Mouse (Mus musculus): ENCODE results near the gene Armc3.

Armc3 gene

GRCm38 (mm10) chr2:19198452-19199365 lies at the start of gene Armc3:
Gene Armc3, plus strand, starts transcription at chr2:19199302.
- no peak for DNase-seq (ENCODE audit: low read depth)

- DNase-seq (ENCODE audit: low read depth), result no peak
Observed at GRCm38 (mm10) chr2:19152687-19153086, 46.4 kb upstream of the Armc3 start.

DNA sequence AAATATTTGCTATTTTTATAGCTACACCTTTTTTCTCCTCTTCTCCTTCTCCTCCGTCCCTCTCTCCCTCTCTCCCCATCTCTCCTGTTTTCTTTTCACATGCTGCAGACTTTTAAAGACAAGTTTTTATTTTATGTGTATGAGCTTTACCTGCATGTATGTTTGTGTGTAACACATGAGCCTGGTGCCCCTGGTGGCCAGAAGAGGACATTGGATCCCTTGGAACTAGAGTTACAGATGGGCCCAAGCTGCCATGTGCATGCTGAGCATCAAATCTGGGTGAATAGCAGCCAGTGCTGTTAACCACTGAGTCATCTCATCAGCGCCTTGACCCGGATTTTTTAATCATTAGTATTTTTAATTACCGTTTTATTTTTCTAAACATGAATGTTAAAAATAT lies 42.9 kb upstream of the Armc3 start:
- DNase-seq (ENCODE audit: low read depth), result peak; percentile 42

GRCm38 (mm10) chr2:19159539-19159938 lies 39.6 kb upstream of the Armc3 start:
- no peak for DNase-seq (ENCODE audit: low read depth)

- peak; percentile 5 for DNase-seq (ENCODE audit: low read depth)
Observed at GRCm38 (mm10) chr2:19160368-19161114, 38.6 kb upstream of the Armc3 start.

DNA sequence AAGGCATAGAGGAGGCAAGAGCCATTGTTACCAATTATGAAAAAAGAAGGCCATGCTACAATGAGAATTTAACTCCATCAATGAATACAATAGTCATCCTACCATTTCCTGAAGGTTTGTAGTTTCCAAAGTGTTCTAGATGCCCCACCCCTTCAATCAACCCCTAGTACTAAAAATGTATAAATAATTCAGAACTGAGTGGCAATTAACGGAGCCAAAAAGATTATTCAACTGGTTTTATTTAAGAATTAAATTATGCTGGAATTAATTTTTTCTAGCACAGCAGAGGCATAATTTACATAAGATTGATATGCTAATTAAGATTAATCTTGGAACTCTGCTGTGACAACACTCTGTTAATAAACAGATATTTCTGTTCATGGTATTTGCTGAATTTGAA lies 34.9 kb upstream of the Armc3 start:
- no peak for DNase-seq (ENCODE audit: low read depth)

DNA sequence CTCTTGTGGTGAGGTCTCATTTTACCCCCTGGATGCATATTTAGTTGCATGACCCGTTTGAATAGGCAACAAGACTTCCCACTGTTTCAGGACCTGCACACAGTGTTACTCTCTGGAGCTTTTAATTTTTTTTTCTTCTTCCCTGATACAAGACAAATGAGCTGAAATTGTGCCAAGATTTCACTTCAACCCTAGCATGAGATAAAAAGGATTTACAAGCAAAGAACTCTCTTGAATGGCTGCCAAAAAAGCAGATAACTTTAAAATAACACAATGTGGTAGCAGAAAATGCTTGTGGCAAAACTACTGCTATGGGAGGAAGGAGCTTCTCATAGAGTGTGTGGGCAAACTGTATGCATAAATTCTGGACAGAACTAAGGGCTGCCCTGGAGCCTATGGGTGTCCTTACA lies 22.3 kb upstream of the Armc3 start:
- no peak for DNase-seq (ENCODE audit: low read depth)

- no peak for DNase-seq (ENCODE audit: low read depth)
Observed at GRCm38 (mm10) chr2:19199366-19199853, 308 bp downstream of the Armc3 start.

- no peak for DNase-seq (ENCODE audit: low read depth)
Observed at GRCm38 (mm10) chr2:19200112-19200511, 1.0 kb downstream of the Armc3 start.

DNA sequence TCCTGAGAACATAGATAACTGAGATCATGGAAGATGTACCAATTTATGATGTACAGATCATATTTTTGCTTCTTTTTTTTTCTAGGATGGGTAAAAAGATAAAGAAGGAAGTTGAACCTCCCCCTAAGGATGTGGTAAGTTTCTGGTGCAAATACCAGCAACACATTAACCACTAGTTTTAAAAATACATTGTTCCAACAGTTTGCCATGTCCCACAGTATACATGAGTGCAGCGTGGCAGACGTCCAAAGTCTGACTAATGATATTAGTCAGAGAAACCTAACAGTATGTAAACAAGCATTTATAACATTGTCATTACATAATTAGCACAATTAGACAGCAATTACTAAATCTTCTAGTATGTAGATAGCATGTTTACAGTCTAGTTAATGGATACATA lies 2.6 kb downstream of the Armc3 start:
- peak; percentile 37 for DNase-seq (ENCODE audit: low read depth)

DNA sequence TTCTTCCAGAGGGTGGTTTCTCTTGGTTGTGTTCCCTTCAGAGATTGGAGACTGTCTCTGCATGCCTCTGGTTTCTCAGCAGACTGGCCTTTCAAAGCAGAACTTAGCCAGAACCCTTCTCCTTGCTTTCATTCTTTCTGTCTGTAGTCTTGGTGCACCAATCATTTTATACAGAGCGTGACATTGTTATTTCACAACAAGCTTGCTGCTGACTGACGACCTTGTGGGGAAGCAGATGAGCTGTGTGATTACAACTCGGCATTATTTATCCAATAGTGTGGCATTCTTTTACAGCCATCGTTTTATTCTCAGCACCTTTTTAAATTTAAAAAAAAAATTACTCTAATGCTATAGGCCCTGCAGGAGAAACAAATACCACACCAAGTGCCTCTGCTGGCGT lies 35.2 kb downstream of the Armc3 start:
- no peak for DNase-seq (ENCODE audit: low read depth)

DNA sequence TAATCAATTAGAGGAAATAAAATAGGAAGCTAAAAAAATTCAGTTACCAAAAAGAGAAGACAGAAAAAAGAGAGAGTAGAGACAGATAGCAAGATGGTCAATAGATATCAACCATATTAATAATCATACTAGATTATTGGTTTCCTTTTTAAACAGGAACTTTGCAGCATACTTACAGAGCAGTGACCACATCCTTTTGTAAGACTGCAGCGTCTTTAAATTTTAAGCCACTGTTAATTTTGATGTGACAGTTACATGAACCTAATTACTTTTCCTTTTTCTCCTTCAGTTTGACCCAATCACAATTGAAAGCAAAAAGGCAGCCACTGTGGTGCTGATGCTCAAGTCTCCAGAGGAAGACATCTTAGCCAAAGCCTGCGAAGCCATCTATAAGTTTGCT lies 36.1 kb downstream of the Armc3 start:
- no peak for DNase-seq (ENCODE audit: low read depth)

DNA sequence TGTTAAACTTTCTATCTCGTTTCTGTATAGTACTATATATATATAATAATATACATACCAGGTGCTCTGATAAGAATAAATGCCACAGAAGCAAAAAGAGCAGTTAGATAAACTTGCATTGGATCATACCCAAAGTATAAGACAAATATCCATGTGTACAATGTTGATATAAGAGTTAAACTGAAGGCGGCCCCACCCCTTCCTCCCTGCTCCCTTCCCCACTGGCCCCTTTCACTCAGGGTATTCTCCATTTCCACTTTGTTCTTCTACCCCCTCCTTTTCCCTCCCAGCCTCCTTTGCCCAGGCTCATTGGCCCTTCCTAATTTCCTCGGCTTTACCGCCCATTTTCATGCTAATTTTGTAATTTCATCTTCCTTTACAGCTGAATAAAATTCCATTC lies 36.5 kb downstream of the Armc3 start:
- DNase-seq (ENCODE audit: low read depth), result no peak

GRCm38 (mm10) chr2:19238771-19239170 lies 39.7 kb downstream of the Armc3 start:
- no peak for DNase-seq (ENCODE audit: low read depth)

- DNase-seq (ENCODE audit: low read depth), result no peak
Observed at GRCm38 (mm10) chr2:19249611-19250010, 50.5 kb downstream of the Armc3 start.

DNA sequence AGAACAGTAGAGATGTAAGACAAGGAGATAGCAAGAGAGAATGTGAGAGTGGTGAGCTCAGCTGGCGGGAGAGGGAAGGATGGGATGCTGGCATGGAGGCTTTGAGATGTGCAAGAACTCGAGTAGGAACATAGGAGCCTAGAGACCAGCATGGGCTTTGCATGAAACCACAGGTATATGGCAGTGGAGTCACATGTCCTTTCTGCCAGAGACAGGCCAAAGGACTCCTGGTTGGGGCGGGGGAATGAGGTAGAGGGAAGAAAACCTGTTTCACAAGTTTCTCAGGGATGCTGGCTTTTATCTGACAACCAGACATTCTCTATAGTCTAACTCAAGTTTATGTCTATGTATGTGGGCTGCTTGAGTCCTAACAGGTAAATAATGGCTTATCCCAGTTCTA lies 55.9 kb downstream of the Armc3 start:
- no peak for DNase-seq (ENCODE audit: low read depth)

- no peak for DNase-seq (ENCODE audit: low read depth)
Observed at GRCm38 (mm10) chr2:19257255-19257654, 58.2 kb downstream of the Armc3 start.

GRCm38 (mm10) chr2:19260399-19260798 lies 61.3 kb downstream of the Armc3 start:
- no peak for DNase-seq (ENCODE audit: low read depth)

DNA sequence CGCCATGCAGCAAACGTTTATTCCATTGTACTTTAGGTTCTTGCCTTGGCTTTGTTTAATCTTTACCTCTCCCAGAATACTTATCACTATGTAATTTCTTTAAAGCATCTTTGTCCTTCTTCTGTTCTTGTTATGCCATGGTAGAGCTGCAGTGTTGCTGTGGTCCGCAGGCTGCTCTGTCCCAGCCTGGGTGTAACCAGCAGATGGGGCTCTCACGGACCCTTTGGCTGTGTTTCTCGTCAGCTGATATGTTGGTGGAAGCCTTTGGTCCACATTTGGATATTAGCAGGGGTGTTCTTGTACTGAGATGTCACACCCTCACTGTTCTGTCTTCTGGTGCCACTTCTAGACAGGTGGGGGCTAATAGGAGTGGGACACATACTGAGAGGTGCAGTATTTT lies 64.3 kb downstream of the Armc3 start:
- DNase-seq (ENCODE audit: low read depth), result no peak

DNA sequence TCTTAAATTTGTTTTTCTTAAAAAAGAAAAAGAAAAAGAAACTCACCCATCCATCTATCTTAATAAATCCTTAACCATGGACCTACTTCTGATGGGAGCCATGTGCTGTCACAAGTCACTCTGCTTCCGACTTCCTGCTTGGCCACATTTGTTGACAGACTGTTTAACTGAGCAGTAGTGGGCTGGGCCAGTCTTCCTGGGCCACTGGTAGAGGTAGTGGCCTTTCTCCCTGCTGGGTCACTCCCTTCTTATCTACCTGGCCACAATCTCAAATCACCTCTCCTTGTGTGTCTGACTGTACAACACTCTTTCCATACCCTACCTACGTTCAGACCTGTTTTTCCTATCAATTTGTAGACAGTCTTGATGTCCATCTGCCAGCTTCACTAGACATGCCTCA lies 66.7 kb downstream of the Armc3 start:
- no peak for DNase-seq (ENCODE audit: low read depth)

DNA sequence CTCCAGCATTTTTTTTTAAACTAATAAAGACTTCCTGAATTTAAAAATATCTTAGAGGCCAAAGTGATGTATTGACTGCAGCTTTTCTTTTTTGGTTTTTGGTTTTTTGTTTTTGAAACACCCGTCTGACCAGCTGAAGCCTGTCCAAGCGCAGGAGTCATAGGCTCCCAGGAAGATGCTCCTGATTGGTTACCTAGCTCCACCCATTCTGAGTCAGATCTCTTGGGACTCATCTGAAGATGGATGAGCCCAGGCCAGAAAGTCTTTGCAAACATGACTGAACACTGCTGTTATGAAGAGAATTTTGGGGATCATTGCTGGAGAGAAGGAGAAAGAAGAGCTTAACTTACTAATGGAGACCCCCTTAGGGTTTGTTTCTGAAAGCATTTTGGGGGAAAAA lies 68.3 kb downstream of the Armc3 start:
- DNase-seq (ENCODE audit: low read depth), result peak; percentile 56

GRCm38 (mm10) chr2:19269955-19270354 lies 70.9 kb downstream of the Armc3 start:
- peak; percentile 12 for DNase-seq (ENCODE audit: low read depth)

DNA sequence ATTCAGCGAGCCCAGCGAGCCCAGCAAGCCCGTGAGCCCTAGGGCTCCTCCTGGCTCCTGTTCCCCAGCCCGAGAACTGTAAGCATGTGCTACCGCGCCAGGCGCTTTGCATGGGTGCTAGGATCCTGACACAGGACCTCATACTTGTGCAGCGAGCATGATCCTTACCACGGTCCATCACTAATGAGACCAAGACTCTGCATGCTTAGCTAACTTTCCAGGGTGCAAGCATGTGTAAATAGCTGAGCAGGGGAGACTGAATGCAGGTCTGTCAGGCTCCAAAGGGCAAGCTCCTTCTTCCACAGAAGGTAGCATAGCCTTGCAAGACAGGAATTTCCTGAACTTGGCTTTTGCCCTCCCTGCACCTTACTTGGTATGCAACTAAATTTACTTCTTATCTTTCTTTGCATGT lies 71.6 kb downstream of the Armc3 start:
- DNase-seq (ENCODE audit: low read depth), result no peak
